Mouse (Mus musculus) lung, postnatal 14 days (tissue): ENCODE data around the gene Dchs2.
"Not testable (repeated sequence)": the region's sequence is repeated elsewhere in the genome, so short reads cannot be mapped to it uniquely, and the experiment has no call there.

Experiments
- DNase-seq: peaks from one replicate; pipeline ENCODE4 v3.0.0; 2021

The Dchs2 gene

GRCm38 (mm10) chr3:83127726-83128448, at the start of gene Dchs2:
Gene Dchs2, plus strand, starts transcription at chr3:83127948.
- DNase-seq, result no peak

DNA sequence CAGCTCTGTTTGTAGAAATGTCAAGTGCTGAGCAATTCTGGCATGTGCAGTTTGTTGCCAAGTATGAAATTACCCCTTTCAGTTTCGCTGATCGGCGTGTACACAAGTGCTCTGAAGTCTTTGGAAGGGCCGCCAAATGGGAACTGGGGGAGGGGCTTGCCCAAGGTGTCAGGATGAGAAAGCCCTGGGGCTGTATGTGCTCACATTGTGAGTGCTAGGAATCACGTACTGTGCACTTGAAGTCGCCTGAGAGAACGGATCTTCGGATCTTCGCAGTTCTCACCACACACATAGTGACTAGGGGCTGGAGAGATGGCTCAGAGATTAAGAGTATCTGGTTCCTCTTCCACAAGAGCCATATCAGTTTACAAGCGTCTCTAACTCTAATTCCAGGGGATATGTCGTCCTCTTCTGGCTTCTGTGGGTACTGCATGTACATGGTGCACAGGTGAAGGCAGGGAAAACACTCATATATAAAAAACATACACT, 47.1 kb upstream of the Dchs2 start:
- DNase-seq, result peak; percentile 84

GRCm38 (mm10) chr3:83097586-83097985, 30.2 kb upstream of the Dchs2 start:
- no peak for DNase-seq

DNA sequence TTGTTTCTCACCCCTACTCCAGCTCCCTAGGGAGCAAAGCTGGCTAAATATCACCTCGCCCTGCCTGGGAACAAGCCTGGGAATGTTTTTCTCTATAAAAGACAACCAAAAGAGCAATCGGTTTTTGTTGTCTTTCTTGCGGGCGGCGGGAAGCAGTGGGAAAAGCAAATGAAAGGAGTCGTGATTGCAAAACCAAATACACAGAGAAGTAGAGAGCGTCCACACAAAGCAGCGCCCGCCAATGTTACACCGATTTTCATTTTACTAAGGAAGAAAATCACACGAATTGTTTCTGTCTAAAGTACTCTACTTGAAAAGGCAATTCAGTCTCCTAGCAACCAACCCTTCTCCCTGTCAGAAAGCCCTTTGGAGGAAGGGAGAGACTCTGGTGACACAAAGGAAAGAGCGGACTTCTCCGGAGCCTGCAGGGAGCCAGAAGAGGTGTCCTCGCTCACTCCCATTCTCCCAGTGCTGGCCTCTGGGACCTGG, 29.2 kb upstream of the Dchs2 start:
- no peak for DNase-seq

GRCm38 (mm10) chr3:83099139-83099538, 28.6 kb upstream of the Dchs2 start:
- no peak for DNase-seq

DNA sequence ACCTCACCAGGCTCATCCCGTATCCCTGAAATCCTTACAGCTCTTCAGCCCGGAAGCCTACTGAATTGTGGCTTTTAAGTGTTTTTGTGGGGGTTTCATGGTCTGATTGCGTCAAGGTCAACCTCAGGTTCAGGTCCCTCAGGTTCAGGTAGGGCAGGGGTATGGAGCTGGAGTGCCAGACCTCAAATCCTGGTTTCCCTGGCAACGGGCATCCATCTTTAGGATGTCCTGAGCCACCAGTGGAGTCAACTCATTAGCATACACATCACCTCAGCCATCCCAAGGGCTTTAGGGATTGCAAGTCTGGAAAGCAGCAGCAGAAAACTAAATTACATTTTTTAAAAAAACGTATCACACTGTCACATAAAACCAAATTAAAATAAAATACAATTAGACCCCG, 28.1 kb upstream of the Dchs2 start:
- no peak for DNase-seq

GRCm38 (mm10) chr3:83102286-83102685, 25.5 kb upstream of the Dchs2 start:
- DNase-seq, result no peak

DNA sequence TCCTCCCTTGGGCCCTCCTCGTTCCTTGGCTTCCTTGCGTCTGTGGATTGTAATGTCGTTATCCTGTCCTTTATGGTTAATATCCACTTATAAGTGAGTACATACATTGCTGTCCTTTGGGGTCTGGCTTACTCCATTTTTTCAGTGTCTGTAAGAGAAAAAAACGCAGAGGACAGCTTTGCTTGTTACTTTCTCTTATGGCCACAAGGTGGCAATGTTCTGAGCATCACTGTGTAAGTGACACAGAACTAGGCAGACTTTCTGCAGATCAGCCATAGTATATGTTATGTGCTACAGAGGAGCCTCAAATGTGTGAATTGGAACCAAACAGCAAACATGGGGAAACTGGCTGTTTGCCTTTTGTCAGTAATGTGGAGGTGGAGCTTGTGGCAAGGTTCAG, 17.6 kb upstream of the Dchs2 start:
- no peak for DNase-seq

- DNase-seq, result no peak
Measured at GRCm38 (mm10) chr3:83111485-83112261, 16.1 kb upstream of the Dchs2 start.

DNA sequence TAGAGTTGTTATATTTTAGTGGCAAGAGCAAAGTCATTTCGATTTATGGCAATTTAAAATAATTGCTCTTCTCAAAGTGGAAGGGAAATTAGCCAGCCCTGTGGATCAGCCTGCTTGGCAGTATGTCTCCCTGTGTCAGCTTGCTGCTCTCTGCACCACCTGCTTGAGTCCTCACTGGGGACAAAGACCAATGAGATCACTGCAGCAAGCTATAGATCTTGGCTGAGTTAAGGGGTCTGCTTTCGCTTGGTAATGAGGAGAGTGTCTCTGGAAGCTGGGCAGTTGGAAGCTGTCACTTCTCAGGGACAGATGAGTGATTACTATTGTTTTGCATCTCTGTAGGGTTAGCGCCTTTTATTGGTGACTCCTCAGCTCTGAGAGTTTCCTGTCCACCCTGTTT, 14.9 kb upstream of the Dchs2 start:
- DNase-seq, result no peak

DNA sequence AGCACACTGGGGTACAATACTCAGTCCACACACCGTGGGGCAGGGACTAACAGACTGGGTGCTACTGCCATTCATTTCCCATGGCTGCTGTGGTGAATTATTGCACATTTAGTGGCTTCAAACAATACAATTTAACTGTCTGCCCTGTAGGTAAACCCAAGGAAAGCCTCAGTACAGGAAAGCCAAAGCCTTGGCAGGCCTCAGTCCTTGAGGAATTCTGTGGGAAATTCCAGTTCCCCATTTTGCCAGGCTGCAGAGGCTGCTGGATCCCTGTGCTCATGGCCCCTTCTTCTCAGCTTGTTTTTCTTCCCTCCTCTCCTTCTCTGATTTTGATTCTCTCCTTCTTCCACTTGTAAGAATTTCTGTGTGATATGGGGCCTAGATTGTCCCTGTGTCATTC, 12.8 kb upstream of the Dchs2 start:
- DNase-seq, result no peak

DNA sequence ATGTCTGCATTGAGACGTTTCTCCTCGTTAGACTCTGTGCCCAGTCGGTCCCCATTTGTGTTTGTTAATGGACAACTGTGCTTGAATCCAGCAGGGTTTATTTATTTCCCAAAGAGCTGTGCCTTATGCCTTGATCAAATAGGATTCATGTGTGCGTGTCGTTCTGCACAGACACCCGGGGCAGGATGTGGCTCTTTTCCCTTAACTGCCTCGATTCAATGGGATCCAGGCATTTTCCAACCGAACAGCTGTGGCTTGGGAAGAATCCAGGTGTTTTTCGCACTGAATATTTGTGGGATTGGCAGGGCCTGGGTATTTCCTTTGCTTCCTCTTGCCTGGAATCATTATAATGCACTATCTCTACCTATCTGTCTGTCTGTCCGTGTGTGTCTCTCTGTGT, 10.2 kb upstream of the Dchs2 start:
- DNase-seq, result no peak

GRCm38 (mm10) chr3:83123945-83124344, 3.8 kb upstream of the Dchs2 start:
- not testable (repeated sequence) for DNase-seq

DNA sequence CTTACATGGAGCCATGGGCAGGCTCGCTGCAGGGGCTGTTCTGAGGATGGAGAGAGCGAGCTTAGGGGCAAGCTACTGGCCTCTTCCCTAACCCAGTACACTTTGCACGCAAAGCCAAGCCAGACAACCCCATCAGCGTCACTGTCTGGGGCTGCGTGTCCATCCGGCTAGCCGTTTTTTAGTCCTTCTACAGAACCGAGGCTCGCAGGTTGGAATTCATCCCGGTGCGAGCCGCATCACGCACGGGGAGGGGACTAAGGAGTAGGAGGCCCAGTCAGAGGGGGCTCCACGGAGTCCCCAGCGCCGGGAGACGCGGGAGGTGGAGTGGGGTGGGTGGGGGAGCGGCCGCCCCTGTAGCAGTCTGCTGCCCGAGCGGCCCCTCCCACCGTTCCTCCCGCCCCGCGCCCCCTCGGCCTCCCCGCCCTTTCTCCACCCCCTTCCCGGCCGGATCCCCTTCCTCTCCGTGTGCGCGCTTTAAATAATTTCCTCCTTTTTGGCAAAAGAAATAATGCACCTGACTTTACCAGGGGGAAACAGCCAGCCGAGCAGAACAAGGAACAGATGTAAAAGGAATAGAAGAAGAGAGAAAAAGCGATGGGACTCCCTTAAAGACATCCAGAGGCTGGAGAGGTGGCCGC, 541 bp upstream of the Dchs2 start:
- DNase-seq, result no peak

GRCm38 (mm10) chr3:83128449-83128922, 738 bp downstream of the Dchs2 start:
- DNase-seq, result no peak

DNA sequence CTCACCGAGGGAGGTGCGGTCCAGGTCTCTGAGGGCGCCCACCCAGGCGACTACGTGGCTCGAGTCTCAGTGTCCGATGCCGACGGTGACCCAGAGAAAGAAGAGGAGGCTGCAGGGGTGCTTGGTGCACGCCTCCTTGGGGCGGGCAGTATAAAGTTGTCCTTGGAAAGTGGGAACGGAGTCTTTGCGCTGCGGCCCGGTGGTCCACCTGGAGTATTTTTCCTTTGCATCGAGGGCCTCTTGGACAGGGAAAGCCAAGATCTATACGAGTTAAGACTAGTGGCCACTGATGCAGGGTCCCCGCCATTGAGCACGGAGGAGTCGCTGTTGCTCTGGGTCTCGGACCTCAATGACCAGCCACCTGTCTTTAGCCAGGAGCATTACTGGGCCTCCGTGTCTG, 1.4 kb downstream of the Dchs2 start:
- DNase-seq, result no peak

DNA sequence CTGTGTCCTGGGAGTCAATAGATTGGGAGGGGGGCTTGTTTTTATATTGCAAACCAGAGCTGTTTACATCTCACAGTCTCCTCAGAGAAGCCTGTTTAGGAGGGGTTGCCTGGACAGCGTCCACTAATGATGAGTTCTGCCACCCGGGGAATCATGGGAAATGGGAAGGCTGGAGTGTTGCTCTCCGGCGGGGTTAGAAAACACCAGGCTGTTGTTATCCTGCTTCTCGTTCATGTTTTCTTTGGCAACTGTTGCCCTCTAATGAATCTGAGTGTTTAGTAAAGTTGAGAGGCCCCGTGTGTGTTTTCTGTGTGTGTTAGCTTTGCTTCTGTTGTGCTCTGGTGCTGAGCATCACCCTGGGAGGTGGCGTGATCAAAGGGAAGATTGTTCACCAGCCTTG, 8.7 kb downstream of the Dchs2 start:
- peak; percentile 33 for DNase-seq

DNA sequence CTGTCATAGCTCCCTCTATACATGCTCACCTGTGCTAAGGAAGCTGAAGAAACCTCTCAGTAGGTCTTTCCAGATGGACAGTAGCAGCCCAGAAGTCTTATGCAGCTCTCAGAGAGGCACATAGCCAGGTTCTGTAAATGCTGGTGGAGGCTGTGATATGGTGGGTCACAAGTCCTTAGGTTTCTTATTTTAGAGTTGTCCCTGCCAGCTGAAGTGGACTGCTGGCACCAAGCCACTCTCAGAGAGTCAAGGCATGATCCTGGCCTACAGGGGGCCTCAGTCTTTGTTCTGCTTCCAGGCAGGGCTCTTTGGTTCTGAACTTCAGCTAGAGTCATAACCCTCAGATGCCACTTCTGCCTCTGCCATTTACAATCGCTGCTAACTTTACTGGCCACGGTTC, 11.1 kb downstream of the Dchs2 start:
- no peak for DNase-seq

GRCm38 (mm10) chr3:83145610-83146009, 17.9 kb downstream of the Dchs2 start:
- DNase-seq, result no peak

- no peak for DNase-seq
Measured at GRCm38 (mm10) chr3:83147273-83148054, 19.7 kb downstream of the Dchs2 start.

- no peak for DNase-seq
Measured at GRCm38 (mm10) chr3:83148055-83148447, 20.3 kb downstream of the Dchs2 start.

GRCm38 (mm10) chr3:83148508-83148907, 20.8 kb downstream of the Dchs2 start:
- no peak for DNase-seq

DNA sequence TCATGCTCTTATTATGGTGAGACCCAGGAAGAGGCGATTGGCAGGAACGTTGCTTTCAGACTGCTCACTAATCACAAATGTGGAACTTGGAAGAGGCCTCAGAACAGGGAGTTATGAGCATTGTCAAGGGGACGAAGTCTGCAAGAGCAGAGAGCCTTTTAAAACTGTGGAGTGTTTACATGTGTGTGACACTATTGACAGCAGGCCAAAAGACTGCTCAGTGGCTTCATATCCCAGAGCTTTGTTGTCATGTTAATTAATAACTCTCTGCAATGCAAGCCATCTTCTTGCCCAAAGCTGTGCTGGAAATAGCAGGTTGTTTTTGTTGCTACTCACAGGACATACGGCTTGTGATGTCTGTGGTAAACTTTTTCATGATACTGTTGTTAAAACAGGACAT, 27.9 kb downstream of the Dchs2 start:
- peak; percentile 49 for DNase-seq
